Mouse (Mus musculus) kidney, adult 2 months (tissue): Measurements from ENCODE around the gene Rimbp2. TPM values are rescaled to one million over a fixed set of nuclear protein-coding genes. Genes with fewer than 3 reads are reported as not detected.
A peak's percentile ranks its signal among the peaks of the same experiment; 100 is the strongest.

Experiments used
- DNase-seq: peaks from one replicate; pipeline ENCODE4 v3.0.0; 2021
- H3K27ac ChIP-seq: fragments of 200-500 bp; 2 replicates; pipeline ENCODE4 v1.5.1; 2012; ENCODE audit warnings: low read depth, low read length, control low read depth, inconsistent platforms; ENCODE audit not compliant: insufficient read depth
- H3K27me3 ChIP-seq: fragments of 200-500 bp; replicated peaks from 2 replicates; pipeline ENCODE4 v1.6.1; 2012; ENCODE audit warnings: mild to moderate bottlenecking, moderate library complexity, low read length, inconsistent platforms; ENCODE audit not compliant: control insufficient read depth, insufficient read depth
- H3K36me3 ChIP-seq: fragments of 200-500 bp; 2 replicates; pipeline ENCODE4 v1.6.1; 2012; ENCODE audit warnings: mild to moderate bottlenecking, moderate library complexity, low read length, inconsistent platforms; ENCODE audit not compliant: control insufficient read depth, insufficient read depth
- H3K4me1 ChIP-seq: fragments of 200-500 bp; 2 replicates; pipeline ENCODE4 v1.6.1; 2011; ENCODE audit warnings: low read length; ENCODE audit not compliant: control insufficient read depth, insufficient read depth
- H3K4me3 ChIP-seq: fragments of 200-500 bp; 2 replicates; pipeline ENCODE4 v1.5.1; 2011; ENCODE audit warnings: mild to moderate bottlenecking, low read depth, low read length, control low read depth; ENCODE audit not compliant: insufficient read depth
- CTCF ChIP-seq: fragments of 200-500 bp; conservative IDR thresholded peaks from 2 replicates; pipeline ENCODE4 v1.5.1; 2011; ENCODE audit warnings: low read depth, mild to moderate bottlenecking, control low read depth, low read length, moderate library complexity, mixed read lengths; ENCODE audit not compliant: insufficient read depth, insufficient read length
- POLR2A ChIP-seq: fragments of 200-500 bp; IDR thresholded peaks from one replicate; pipeline ENCODE4 v1.6.1; 2011; ENCODE audit warnings: low read depth, low read length, control low read depth
- WGBS: fragments of 180-500 bp; shearing (Covaris S2); methylation state at CpG from one replicate; pipeline ENCODE4 v1.1.7; 2018; 5-methylcytosine and 5-hydroxymethylcytosine counted together
- polyA plus RNA-seq: library from polyadenylated mRNA; depleted of rRNA; stranded (reverse); fragments of >200 nt; gene quantifications from 2 replicates; pipeline ENCODE4 v1.2.3, GENCODE M21; 2012; rRNA removed

Rimbp2 gene
- polyA plus RNA-seq, result 0.11 and 0.55 TPM in 2 replicates

GRCm38 (mm10) chr5:128953278-128954070, at the start of gene Rimbp2:
Gene Rimbp2, minus strand, starts transcription at chr5:128953486.
- WGBS, result 13% methylated on average over 17 of the region's 17 CpGs

GRCm38 (mm10) chr5:129002571-129003011, 49.3 kb upstream of the Rimbp2 start:
- Histone ChIP-seq H3K36me3 (no peaks in the 10 kb centered on the region), H3K4me3 (no peak overlapping the region), H3K4me1 (no peaks in the 10 kb centered on the region; the same call in 1 of the 2 replicates), H3K27me3 (no peaks in the 10 kb centered on the region), H3K27ac (peak overlapping the region; percentile 73)
- peak; percentile 72 for DNase-seq
- TF ChIP-seq POLR2A, result no peak
- no peak for TF ChIP-seq CTCF
- WGBS, result 49% methylated on average over 14 of the region's 14 CpGs

More at GRCm38 (mm10) chr5:128953278-128954070, at the start of gene Rimbp2:
- Histone ChIP-seq H3K27ac (no peak within 1 kb of the TSS), H3K36me3 (no peaks in the 10 kb centered on the region), H3K4me1 (no peaks in the 10 kb centered on the region), H3K27me3 (no peaks in the 10 kb centered on the region; the same call in 1 of the 2 replicates), H3K4me3 (no peak within 1 kb of the TSS)
- DNase-seq, result no peak
- TF ChIP-seq POLR2A (no peak), CTCF (no peak)

GRCm38 (mm10) chr5:129000706-129001468, 47.6 kb upstream of the Rimbp2 start:
- DNase-seq, result no peak
- no peaks in the 10 kb centered on the region; the same call in 1 of the 2 replicates for H3K4me1 ChIP-seq
- TF ChIP-seq CTCF (no peak), POLR2A (no peak)

GRCm38 (mm10) chr5:128987141-128987954, 34.1 kb upstream of the Rimbp2 start:
- H3K4me3 ChIP-seq, result no peak overlapping the region
- H3K36me3 ChIP-seq, result no peaks in the 10 kb centered on the region
- WGBS, result 47% methylated on average over 19 of the region's 19 CpGs
- H3K27me3 ChIP-seq, result no peaks in the 10 kb centered on the region
- H3K4me1 ChIP-seq, result no peaks in the 10 kb centered on the region; the same call in 1 of the 2 replicates
- TF ChIP-seq CTCF (no peak), POLR2A (no peak)
- H3K27ac ChIP-seq, result peak overlapping the region; percentile 25
- DNase-seq, result peak; percentile 85

More at GRCm38 (mm10) chr5:129000706-129001468, 47.6 kb upstream of the Rimbp2 start:
- Histone ChIP-seq H3K27me3 (no peaks in the 10 kb centered on the region), H3K27ac (no peak overlapping the region), H3K36me3 (no peaks in the 10 kb centered on the region), H3K4me3 (no peak overlapping the region)
- WGBS, result 68% methylated on average over 8 of the region's 8 CpGs

- Histone ChIP-seq H3K27ac (no peak overlapping the region), H3K4me1 (no peaks in the 10 kb centered on the region; the same call in 1 of the 2 replicates), H3K27me3 (no peaks in the 10 kb centered on the region), H3K4me3 (no peak overlapping the region), H3K36me3 (no peaks in the 10 kb centered on the region)
- WGBS, result 93% methylated on average over 13 of the region's 13 CpGs
- DNase-seq, result no peak
- TF ChIP-seq CTCF (no peak), POLR2A (no peak)
Observed at GRCm38 (mm10) chr5:128985946-128986345, 32.7 kb upstream of the Rimbp2 start.

- no peaks in the 10 kb centered on the region; the same call in 1 of the 2 replicates for H3K4me1 ChIP-seq
- WGBS, result 92% methylated on average over 6 of the region's 6 CpGs
- H3K27me3 ChIP-seq, result no peaks in the 10 kb centered on the region
- TF ChIP-seq CTCF (no peak), POLR2A (no peak)
- no peak for DNase-seq
- no peaks in the 10 kb centered on the region for H3K36me3 ChIP-seq
- no peak overlapping the region for H3K4me3 ChIP-seq
- H3K27ac ChIP-seq, result no peak overlapping the region
Observed at GRCm38 (mm10) chr5:128984536-128984935, 31.2 kb upstream of the Rimbp2 start.
